Mouse (Mus musculus) stomach, postnatal 0 days (tissue): ENCODE results near the gene Arhgef38. TPM values are rescaled to one million over a fixed set of nuclear protein-coding genes. Genes with fewer than 3 reads are reported as not detected.
A peak's percentile ranks its signal among the peaks of the same experiment; 100 is the strongest.

Experiments used
- ATAC-seq: fragments of 200-750 bp; cut with Nextera tagmentation; 2 replicates; pipeline ENCODE4 v1.8.0; 2017; ENCODE audit not compliant: low FRiP score, low TSS enrichment
- DNase-seq: peaks from one replicate; pipeline ENCODE4 v3.0.0-alpha.2; 2016; ENCODE audit warnings: low spot score
- H3K27ac ChIP-seq: fragments of 300-500 bp; sonication (generic); replicated peaks from 2 replicates; pipeline ENCODE4 v1.5.1; 2014; ENCODE audit warnings: mild to moderate bottlenecking, control low read depth
- H3K27me3 ChIP-seq: fragments of 300-500 bp; sonication (generic); 2 replicates; pipeline ENCODE4 v1.6.1; 2014; ENCODE audit warnings: low read length; ENCODE audit not compliant: control insufficient read depth, insufficient read depth
- H3K36me3 ChIP-seq: fragments of 300-500 bp; sonication (generic); 2 replicates; pipeline ENCODE4 v1.6.1; 2014; ENCODE audit warnings: low read length, mixed read lengths; ENCODE audit not compliant: control insufficient read depth, insufficient read depth
- H3K4me1 ChIP-seq: fragments of 300-500 bp; sonication (generic); replicated peaks from 2 replicates; pipeline ENCODE4 v1.6.1; 2014; ENCODE audit warnings: antibody characterized with exemption; ENCODE audit not compliant: control insufficient read depth, insufficient read depth
- H3K4me2 ChIP-seq: fragments of 300-500 bp; sonication (generic); replicated peaks from 2 replicates; pipeline ENCODE4 v1.6.1; 2014; ENCODE audit warnings: low read depth, mild to moderate bottlenecking, control low read depth, moderate library complexity
- H3K4me3 ChIP-seq: fragments of 300-500 bp; sonication (generic); 2 replicates; pipeline ENCODE4 v1.5.1; 2014; ENCODE audit warnings: low read depth, low read length, control low read depth
- H3K9ac ChIP-seq: fragments of 300-500 bp; sonication (generic); 2 replicates; pipeline ENCODE4 v1.6.1; 2014; ENCODE audit warnings: mild to moderate bottlenecking, low read length, control low read depth, mixed read lengths
- H3K9me3 ChIP-seq: fragments of 300-500 bp; sonication (generic); 2 replicates; pipeline ENCODE4 v1.6.1; 2016; ENCODE audit warnings: low read length; ENCODE audit not compliant: control insufficient read depth
- CTCF ChIP-seq: IDR thresholded peaks from 2 replicates; pipeline ENCODE4 v1.5.1; 2016; ENCODE audit warnings: antibody characterized with exemption, low read depth, mild to moderate bottlenecking, moderate library complexity
- EP300 ChIP-seq: optimal IDR thresholded peaks from 2 replicates; pipeline ENCODE3; 2016; ENCODE audit warnings: antibody characterized with exemption
- WGBS: fragments of 180-500 bp; shearing (Covaris S2); extraction: QIAGEN DNeasy Blood & Tissue Kit; methylation state at CpG from one replicate; pipeline ENCODE4 v1.1.7; 2014; 5-methylcytosine and 5-hydroxymethylcytosine counted together
- polyA plus RNA-seq: library from polyadenylated mRNA; unstranded; fragments of >200 nt; fragmentation: Nextera tagmentation; extraction: Ambion mirVana; gene quantifications from 2 replicates; pipeline ENCODE4 v1.2.1, GENCODE M21; 2015

The Arhgef38 gene
- polyA plus RNA-seq, 1 experiment from 2014 or later: 0.53 TPM

GRCm38 (mm10) chr3:133176033-133176750, 58.6 kb downstream of the Arhgef38 start:
- H3K4me3 ChIP-seq: no peak overlapping the region
- H3K27ac ChIP-seq: no peak overlapping the region
- H3K4me1 ChIP-seq: no peaks in the 10 kb centered on the region
- H3K9ac ChIP-seq: no peak overlapping the region
- no peaks in the 10 kb centered on the region for H3K9me3 ChIP-seq
- no peak overlapping the region for H3K4me2 ChIP-seq
- no peaks in the 10 kb centered on the region for H3K36me3 ChIP-seq
- WGBS: 60% methylated on average over 12 of the region's 12 CpGs
- no peak for ATAC-seq
- TF ChIP-seq CTCF (no peak), EP300 (no peak)
- no peaks in the 10 kb centered on the region for H3K27me3 ChIP-seq
- no peak for DNase-seq

- Histone ChIP-seq H3K4me2 (no peak overlapping the region), H3K36me3 (no peaks in the 10 kb centered on the region), H3K27ac (no peak overlapping the region), H3K27me3 (no peaks in the 10 kb centered on the region), H3K4me3 (no peak overlapping the region), H3K9me3 (no peaks in the 10 kb centered on the region), H3K4me1 (no peaks in the 10 kb centered on the region), H3K9ac (no peak overlapping the region)
- 88% methylated on average over 4 of the region's 4 CpGs for WGBS
- DNase-seq (no peak), ATAC-seq (no peak)
- TF ChIP-seq EP300 (no peak), CTCF (no peak)
Observed at GRCm38 (mm10) chr3:133172291-133172690, 62.5 kb downstream of the Arhgef38 start.

- H3K9ac ChIP-seq: no peak overlapping the region
- WGBS: 43% methylated on average over 7 of the region's 7 CpGs
- no peaks in the 10 kb centered on the region for H3K27me3 ChIP-seq
- no peak for DNase-seq
- H3K4me1 ChIP-seq: no peaks in the 10 kb centered on the region
- no peak for TF ChIP-seq CTCF
- TF ChIP-seq EP300: no peak
- no peak for ATAC-seq
- no peak overlapping the region for H3K27ac ChIP-seq
- no peaks in the 10 kb centered on the region for H3K36me3 ChIP-seq
- H3K4me2 ChIP-seq: no peak overlapping the region
- H3K4me3 ChIP-seq: no peak overlapping the region
- no peaks in the 10 kb centered on the region for H3K9me3 ChIP-seq
Observed at GRCm38 (mm10) chr3:133169737-133170136, 65.0 kb downstream of the Arhgef38 start.

GRCm38 (mm10) chr3:133167550-133167949, 67.2 kb downstream of the Arhgef38 start:
- Histone ChIP-seq H3K4me3 (no peak overlapping the region), H3K9me3 (no peaks in the 10 kb centered on the region), H3K36me3 (no peaks in the 10 kb centered on the region), H3K27ac (no peak overlapping the region), H3K9ac (no peak overlapping the region), H3K27me3 (no peaks in the 10 kb centered on the region), H3K4me2 (no peak overlapping the region), H3K4me1 (no peaks in the 10 kb centered on the region)
- TF ChIP-seq CTCF (no peak), EP300 (no peak)
- ATAC-seq (no peak), DNase-seq (no peak)
- 80% methylated on average over 6 of the region's 6 CpGs for WGBS

- Histone ChIP-seq H3K9me3 (no peaks in the 10 kb centered on the region), H3K36me3 (no peaks in the 10 kb centered on the region), H3K4me3 (no peak overlapping the region), H3K27ac (no peak overlapping the region), H3K27me3 (no peaks in the 10 kb centered on the region), H3K9ac (no peak overlapping the region), H3K4me2 (no peak overlapping the region), H3K4me1 (no peaks in the 10 kb centered on the region)
- DNase-seq (peak; percentile 16), ATAC-seq (peak; percentile 56; the same call in 1 of the 2 replicates)
- TF ChIP-seq CTCF (no peak), EP300 (no peak)
- WGBS: 11% methylated on average over 1 of the region's 1 CpGs
Observed at GRCm38 (mm10) chr3:133165130-133165529, 69.6 kb downstream of the Arhgef38 start.

- DNase-seq: no peak
- ATAC-seq: no peak
- H3K4me3 ChIP-seq: no peak overlapping the region
- no peaks in the 10 kb centered on the region for H3K36me3 ChIP-seq
- TF ChIP-seq EP300 (no peak), CTCF (no peak)
- no peaks in the 10 kb centered on the region for H3K27me3 ChIP-seq
- H3K9me3 ChIP-seq: no peaks in the 10 kb centered on the region
- H3K4me2 ChIP-seq: no peak overlapping the region
- H3K9ac ChIP-seq: no peak overlapping the region
- H3K4me1 ChIP-seq: 0 out of 2 replicates have a peak, but pooled peaks cover 1% of the 10 kb centered on the region
- no peak overlapping the region for H3K27ac ChIP-seq
- WGBS: 83% methylated on average over 6 of the region's 6 CpGs
Observed at GRCm38 (mm10) chr3:133163913-133164406, 70.8 kb downstream of the Arhgef38 start.
